Mouse (Mus musculus) liver, postnatal 0 days (tissue): ENCODE data around the gene Snupn.

ENCODE experiments used
- CTCF ChIP-seq: sonication (generic); IDR thresholded peaks from 2 replicates; pipeline ENCODE4 v1.5.1; 2016; ENCODE audit warnings: antibody characterized with exemption, low read depth
- EP300 ChIP-seq: IDR thresholded peaks from 2 replicates; pipeline ENCODE4 v1.6.1; 2016; ENCODE audit warnings: antibody characterized with exemption, low read depth, mild to moderate bottlenecking

- TF ChIP-seq CTCF (no peak), EP300 (no peak)
Observed at GRCm38 (mm10) chr9:56925291-56926024, 25.2 kb upstream of the Snupn start.
